Mouse (Mus musculus): Measurements from ENCODE around the gene Rmdn2. TPM values are rescaled to one million over a fixed set of nuclear protein-coding genes. Genes with fewer than 3 reads are reported as not detected.

Gene Rmdn2
- polyA plus RNA-seq, 1 experiment: 143 TPM

- H3K27me3 ChIP-seq (ENCODE audit: control insufficient read depth, insufficient read depth, low read length): no peaks in the 10 kb centered on the region
- TF ChIP-seq CTCF (IDR thresholded peaks at IDR 0.05; ENCODE audit: control insufficient read depth, insufficient read depth, insufficient replicate concordance, low read depth, low read length) (no peak), POLR2A (IDR thresholded peaks at IDR 0.05; ENCODE audit: control insufficient read depth, low read depth, low read length) (no peak)
Measured at GRCm38 (mm10) chr17:79726613-79727012, 115.0 kb downstream of the Rmdn2 start.

GRCm38 (mm10) chr17:79728053-79728584 is 116.5 kb downstream of the Rmdn2 start:
- no peak overlapping the region for H3K4me3 ChIP-seq (ENCODE audit: control insufficient read depth, low read depth, low read length)
- peaks cover 9% of the 10 kb centered on the region for H3K4me1 ChIP-seq (ENCODE audit: control insufficient read depth, insufficient read depth, low read length)
- no peaks in the 10 kb centered on the region for H3K36me3 ChIP-seq (ENCODE audit: control insufficient read depth, insufficient read depth, low read length)
- H3K27me3 ChIP-seq (ENCODE audit: control insufficient read depth, insufficient read depth, low read length): no peaks in the 10 kb centered on the region
- H3K27ac ChIP-seq (ENCODE audit: control insufficient read depth, insufficient read depth, low read depth, low read length): no peak overlapping the region
- TF ChIP-seq POLR2A (IDR thresholded peaks at IDR 0.05; ENCODE audit: control insufficient read depth, low read depth, low read length) (no peak), CTCF (IDR thresholded peaks at IDR 0.05; ENCODE audit: control insufficient read depth, insufficient read depth, insufficient replicate concordance, low read depth, low read length) (no peak)

More at GRCm38 (mm10) chr17:79726613-79727012, 115.0 kb downstream of the Rmdn2 start:
- Histone ChIP-seq H3K4me1 (ENCODE audit: control insufficient read depth, insufficient read depth, low read length) (peaks cover 6% of the 10 kb centered on the region), H3K27ac (ENCODE audit: control insufficient read depth, insufficient read depth, low read depth, low read length) (no peak overlapping the region), H3K36me3 (ENCODE audit: control insufficient read depth, insufficient read depth, low read length) (no peaks in the 10 kb centered on the region), H3K4me3 (ENCODE audit: control insufficient read depth, low read depth, low read length) (no peak overlapping the region)

GRCm38 (mm10) chr17:79728585-79729503 is 117.2 kb downstream of the Rmdn2 start:
- no peak overlapping the region for H3K4me3 ChIP-seq (ENCODE audit: control insufficient read depth, low read depth, low read length)
- no peak for TF ChIP-seq POLR2A (IDR thresholded peaks at IDR 0.05; ENCODE audit: control insufficient read depth, low read depth, low read length)
- no peak for TF ChIP-seq CTCF (IDR thresholded peaks at IDR 0.05; ENCODE audit: control insufficient read depth, insufficient read depth, insufficient replicate concordance, low read depth, low read length)

GRCm38 (mm10) chr17:79730988-79731387 is 119.3 kb downstream of the Rmdn2 start:
- Histone ChIP-seq H3K36me3 (ENCODE audit: control insufficient read depth, insufficient read depth, low read length) (no peaks in the 10 kb centered on the region), H3K4me1 (ENCODE audit: control insufficient read depth, insufficient read depth, low read length) (peaks cover 9% of the 10 kb centered on the region), H3K27me3 (ENCODE audit: control insufficient read depth, insufficient read depth, low read length) (no peaks in the 10 kb centered on the region), H3K27ac (ENCODE audit: control insufficient read depth, insufficient read depth, low read depth, low read length) (no peak overlapping the region; the same call in 1 of the 2 replicates), H3K4me3 (ENCODE audit: control insufficient read depth, low read depth, low read length) (no peak overlapping the region)
- TF ChIP-seq POLR2A (IDR thresholded peaks at IDR 0.05; ENCODE audit: control insufficient read depth, low read depth, low read length) (no peak), CTCF (IDR thresholded peaks at IDR 0.05; ENCODE audit: control insufficient read depth, insufficient read depth, insufficient replicate concordance, low read depth, low read length) (no peak)

More at GRCm38 (mm10) chr17:79728585-79729503, 117.2 kb downstream of the Rmdn2 start:
- H3K4me1 ChIP-seq (ENCODE audit: control insufficient read depth, insufficient read depth, low read length): peaks cover 9% of the 10 kb centered on the region
- no peaks in the 10 kb centered on the region for H3K27me3 ChIP-seq (ENCODE audit: control insufficient read depth, insufficient read depth, low read length)
- no peak overlapping the region for H3K27ac ChIP-seq (ENCODE audit: control insufficient read depth, insufficient read depth, low read depth, low read length)
- H3K36me3 ChIP-seq (ENCODE audit: control insufficient read depth, insufficient read depth, low read length): no peaks in the 10 kb centered on the region

- no peak overlapping the region for H3K27ac ChIP-seq (ENCODE audit: control insufficient read depth, insufficient read depth, low read depth, low read length)
- H3K27me3 ChIP-seq (ENCODE audit: control insufficient read depth, insufficient read depth, low read length): no peaks in the 10 kb centered on the region
- TF ChIP-seq CTCF (IDR thresholded peaks at IDR 0.05; ENCODE audit: control insufficient read depth, insufficient read depth, insufficient replicate concordance, low read depth, low read length): no peak
- no peak for TF ChIP-seq POLR2A (IDR thresholded peaks at IDR 0.05; ENCODE audit: control insufficient read depth, low read depth, low read length)
- no peaks in the 10 kb centered on the region for H3K36me3 ChIP-seq (ENCODE audit: control insufficient read depth, insufficient read depth, low read length)
- H3K4me3 ChIP-seq (ENCODE audit: control insufficient read depth, low read depth, low read length): no peak overlapping the region
- H3K4me1 ChIP-seq (ENCODE audit: control insufficient read depth, insufficient read depth, low read length): peaks cover 6% of the 10 kb centered on the region
Measured at GRCm38 (mm10) chr17:79733039-79733438, 121.4 kb downstream of the Rmdn2 start.

GRCm38 (mm10) chr17:79737598-79737997 is 125.9 kb downstream of the Rmdn2 start:
- peaks cover 2% of the 10 kb centered on the region; the same call in 1 of the 2 replicates for H3K4me1 ChIP-seq (ENCODE audit: control insufficient read depth, insufficient read depth, low read length)
- no peak overlapping the region for H3K4me3 ChIP-seq (ENCODE audit: control insufficient read depth, low read depth, low read length)
- H3K27me3 ChIP-seq (ENCODE audit: control insufficient read depth, insufficient read depth, low read length): no peaks in the 10 kb centered on the region
- no peak overlapping the region for H3K27ac ChIP-seq (ENCODE audit: control insufficient read depth, insufficient read depth, low read depth, low read length)
- TF ChIP-seq CTCF (IDR thresholded peaks at IDR 0.05; ENCODE audit: control insufficient read depth, insufficient read depth, insufficient replicate concordance, low read depth, low read length) (no peak), POLR2A (IDR thresholded peaks at IDR 0.05; ENCODE audit: control insufficient read depth, low read depth, low read length) (no peak)
- no peaks in the 10 kb centered on the region for H3K36me3 ChIP-seq (ENCODE audit: control insufficient read depth, insufficient read depth, low read length)

GRCm38 (mm10) chr17:79738847-79739498 is 127.3 kb downstream of the Rmdn2 start:
- Histone ChIP-seq H3K4me1 (ENCODE audit: control insufficient read depth, insufficient read depth, low read length) (no peaks in the 10 kb centered on the region), H3K36me3 (ENCODE audit: control insufficient read depth, insufficient read depth, low read length) (no peaks in the 10 kb centered on the region), H3K27me3 (ENCODE audit: control insufficient read depth, insufficient read depth, low read length) (no peaks in the 10 kb centered on the region), H3K27ac (ENCODE audit: control insufficient read depth, insufficient read depth, low read depth, low read length) (no peak overlapping the region), H3K4me3 (ENCODE audit: control insufficient read depth, low read depth, low read length) (no peak overlapping the region)
- no peak for TF ChIP-seq POLR2A (IDR thresholded peaks at IDR 0.05; ENCODE audit: control insufficient read depth, low read depth, low read length)
- no peak for TF ChIP-seq CTCF (IDR thresholded peaks at IDR 0.05; ENCODE audit: control insufficient read depth, insufficient read depth, insufficient replicate concordance, low read depth, low read length)
